Mouse (Mus musculus) liver, adult 2 months (tissue): Measurements from ENCODE around the gene Spink4.

Experiments used
- CTCF ChIP-seq: fragments of 200-500 bp; IDR thresholded peaks from 2 replicates; pipeline ENCODE4 v1.5.1; 2011; ENCODE audit warnings: low read depth, low read length, control low read depth
- POLR2A ChIP-seq: fragments of 200-500 bp; IDR thresholded peaks from 2 replicates; pipeline ENCODE4 v1.6.1; 2011; ENCODE audit warnings: low read length, control low read depth; ENCODE audit not compliant: insufficient read depth; ENCODE audit errors: extremely low read depth

- TF ChIP-seq CTCF (peak; percentile 7; the same call in 1 of the 2 replicates), POLR2A (no peak)
Measured at GRCm38 (mm10) chr4:40916592-40917155, 3.2 kb upstream of the Spink4 start.
